Mouse (Mus musculus) midbrain, embryonic 14.5 days (tissue): Measurements from ENCODE around the gene Gas2l1. TPM values are rescaled to one million over a fixed set of nuclear protein-coding genes. Genes with fewer than 3 reads are reported as not detected.
A peak's percentile ranks its signal among the peaks of the same experiment; 100 is the strongest.

Source experiments
- ATAC-seq: fragments of 200-750 bp; cut with Nextera tagmentation; 2 replicates; pipeline ENCODE4 v1.8.0; 2017; ENCODE audit warnings: moderate number of reproducible peaks, moderate library complexity; ENCODE audit not compliant: low FRiP score, low TSS enrichment
- DNase-seq: peaks from one replicate; pipeline ENCODE4 v3.0.0-alpha.2; 2015
- H3K27ac ChIP-seq: fragments of 300-500 bp; sonication (generic); replicated peaks from 2 replicates; pipeline ENCODE4 v1.5.1; 2014; ENCODE audit warnings: mild to moderate bottlenecking, low read depth, low read length, moderate library complexity
- H3K27me3 ChIP-seq: fragments of 300-500 bp; sonication (generic); 2 replicates; pipeline ENCODE4 v1.6.1; 2014; ENCODE audit warnings: low read length, control low read depth, mixed read lengths; ENCODE audit not compliant: control insufficient read depth, insufficient read depth
- H3K36me3 ChIP-seq: fragments of 300-500 bp; sonication (generic); 2 replicates; pipeline ENCODE4 v1.6.1; 2014; ENCODE audit warnings: low read length, control low read depth; ENCODE audit not compliant: control insufficient read depth, insufficient read depth
- H3K4me1 ChIP-seq: fragments of 300-500 bp; sonication (generic); 2 replicates; pipeline ENCODE4 v1.6.1; 2014; ENCODE audit warnings: mild to moderate bottlenecking, antibody characterized with exemption, low read length, control low read depth; ENCODE audit not compliant: control insufficient read depth, insufficient read depth
- H3K4me2 ChIP-seq: fragments of 300-500 bp; sonication (generic); 2 replicates; pipeline ENCODE4 v1.6.1; 2014; ENCODE audit warnings: mild to moderate bottlenecking, low read length, moderate library complexity
- H3K4me3 ChIP-seq: fragments of 300-500 bp; sonication (generic); replicated peaks from 2 replicates; pipeline ENCODE4 v1.5.1; 2014; ENCODE audit warnings: low read depth, low read length
- H3K9ac ChIP-seq: fragments of 300-500 bp; sonication (generic); replicated peaks from 2 replicates; pipeline ENCODE4 v1.6.1; 2014; ENCODE audit warnings: mild to moderate bottlenecking, low read length, moderate library complexity
- H3K9me3 ChIP-seq: fragments of 300-500 bp; sonication (generic); 2 replicates; pipeline ENCODE4 v1.6.1; 2016; ENCODE audit warnings: low read length, control low read depth, mixed read lengths; ENCODE audit not compliant: control insufficient read depth
- WGBS: fragments of 180-500 bp; shearing (Covaris S2); extraction: QIAGEN DNeasy Blood & Tissue Kit; methylation state at CpG from one replicate; pipeline ENCODE4 v1.1.7; 2014; 5-methylcytosine and 5-hydroxymethylcytosine counted together
- polyA plus RNA-seq: library from polyadenylated mRNA; unstranded; fragments of >200 nt; fragmentation: Nextera tagmentation; extraction: Ambion mirVana; gene quantifications from 2 replicates; pipeline ENCODE4 v1.2.1, GENCODE M21; 2014

Gene Gas2l1
- polyA plus RNA-seq, 1 experiment from 2014 or later, result 22.1 TPM

GRCm38 (mm10) chr11:5061413-5062139 lies 3.6 kb downstream of the Gas2l1 start:
- 3% methylated on average over 60 of the region's 62 CpGs for WGBS
- Histone ChIP-seq H3K27ac (no peak overlapping the region), H3K4me3 (peak overlapping the region; percentile 29), H3K4me2 (peak overlapping the region; percentile 59), H3K9ac (peak overlapping the region; percentile 36), H3K9me3 (no peaks in the 10 kb centered on the region), H3K27me3 (peaks cover 80% of the 10 kb centered on the region), H3K4me1 (peaks cover 45% of the 10 kb centered on the region), H3K36me3 (0 out of 2 replicates have a peak, but pooled peaks cover 5% of the 10 kb centered on the region)
- DNase-seq (peak; percentile 76), ATAC-seq (peak; percentile 8; the same call in 1 of the 2 replicates)

- H3K9ac ChIP-seq, result no peak overlapping the region
- H3K4me2 ChIP-seq, result peak overlapping the region; percentile 59
- peaks cover 83% of the 10 kb centered on the region for H3K27me3 ChIP-seq
- ATAC-seq (no peak), DNase-seq (no peak)
- 48% methylated on average over 28 of the region's 28 CpGs for WGBS
- 0 out of 2 replicates have a peak, but pooled peaks cover 5% of the 10 kb centered on the region for H3K36me3 ChIP-seq
- H3K4me3 ChIP-seq, result peak overlapping the region; percentile 29
- H3K4me1 ChIP-seq, result peaks cover 50% of the 10 kb centered on the region
- H3K9me3 ChIP-seq, result no peaks in the 10 kb centered on the region
- H3K27ac ChIP-seq, result no peak overlapping the region
Observed at GRCm38 (mm10) chr11:5060756-5061412, 4.2 kb downstream of the Gas2l1 start.

GRCm38 (mm10) chr11:5059704-5060156 lies 5.4 kb downstream of the Gas2l1 start:
- WGBS, result 8% methylated on average over 27 of the region's 27 CpGs
- Histone ChIP-seq H3K4me2 (no peak overlapping the region), H3K4me3 (no peak overlapping the region), H3K36me3 (0 out of 2 replicates have a peak, but pooled peaks cover 5% of the 10 kb centered on the region), H3K4me1 (peaks cover 49% of the 10 kb centered on the region), H3K9ac (no peak overlapping the region), H3K27me3 (peaks cover 88% of the 10 kb centered on the region), H3K9me3 (no peaks in the 10 kb centered on the region), H3K27ac (no peak overlapping the region)
- ATAC-seq, result no peak
- DNase-seq, result peak; percentile 74

- no peak overlapping the region for H3K9ac ChIP-seq
- ATAC-seq (no peak), DNase-seq (no peak)
- no peak overlapping the region for H3K27ac ChIP-seq
- H3K4me3 ChIP-seq, result no peak overlapping the region
- H3K9me3 ChIP-seq, result no peaks in the 10 kb centered on the region
- H3K27me3 ChIP-seq, result peaks cover 83% of the 10 kb centered on the region
- 25% methylated on average over 14 of the region's 14 CpGs for WGBS
- no peak overlapping the region for H3K4me2 ChIP-seq
- H3K4me1 ChIP-seq, result peaks cover 44% of the 10 kb centered on the region
- H3K36me3 ChIP-seq, result 0 out of 2 replicates have a peak, but pooled peaks cover 5% of the 10 kb centered on the region
Observed at GRCm38 (mm10) chr11:5059230-5059629, 5.9 kb downstream of the Gas2l1 start.

GRCm38 (mm10) chr11:5058783-5059182 lies 6.3 kb downstream of the Gas2l1 start:
- H3K27me3 ChIP-seq, result peaks cover 79% of the 10 kb centered on the region
- 33% methylated on average over 9 of the region's 9 CpGs for WGBS
- H3K9me3 ChIP-seq, result no peaks in the 10 kb centered on the region
- 0 out of 2 replicates have a peak, but pooled peaks cover 5% of the 10 kb centered on the region for H3K36me3 ChIP-seq
- ATAC-seq (no peak), DNase-seq (no peak)
- no peak overlapping the region for H3K4me2 ChIP-seq
- H3K27ac ChIP-seq, result no peak overlapping the region
- H3K9ac ChIP-seq, result no peak overlapping the region
- H3K4me1 ChIP-seq, result peaks cover 39% of the 10 kb centered on the region
- H3K4me3 ChIP-seq, result no peak overlapping the region

- Histone ChIP-seq H3K9me3 (no peaks in the 10 kb centered on the region), H3K4me3 (peak within 1 kb of the TSS; percentile 43), H3K4me2 (peak within 1 kb of the TSS; percentile 83), H3K36me3 (0 out of 2 replicates have a peak, but pooled peaks cover 5% of the 10 kb centered on the region), H3K9ac (peak within 1 kb of the TSS; percentile 50), H3K4me1 (peaks cover 38% of the 10 kb centered on the region), H3K27me3 (peaks cover 71% of the 10 kb centered on the region), H3K27ac (no peak within 1 kb of the TSS)
- DNase-seq (peak; percentile 55), ATAC-seq (no peak)
- 2% methylated on average over 68 of the region's 77 CpGs for WGBS
Observed at GRCm38 (mm10) chr11:5057856-5058641, 7.1 kb downstream of the Gas2l1 start, which contains the start of gene Rasl10a. Gene Rasl10a (plus strand): TSS chr11:5058128.

GRCm38 (mm10) chr11:5057541-5057855 lies 7.6 kb downstream of the Gas2l1 start:
- Histone ChIP-seq H3K27ac (no peak overlapping the region), H3K9me3 (no peaks in the 10 kb centered on the region), H3K9ac (peak overlapping the region; percentile 50), H3K27me3 (peaks cover 66% of the 10 kb centered on the region), H3K4me1 (peaks cover 32% of the 10 kb centered on the region), H3K4me3 (peak overlapping the region; percentile 43), H3K4me2 (peak overlapping the region; percentile 83), H3K36me3 (0 out of 2 replicates have a peak, but pooled peaks cover 5% of the 10 kb centered on the region)
- DNase-seq (no peak), ATAC-seq (no peak)
- WGBS, result 13% methylated on average over 8 of the region's 8 CpGs

- H3K4me2 ChIP-seq, result no peak overlapping the region
- H3K9ac ChIP-seq, result no peak overlapping the region
- ATAC-seq (no peak), DNase-seq (no peak)
- no peak overlapping the region for H3K4me3 ChIP-seq
- peaks cover 28% of the 10 kb centered on the region for H3K4me1 ChIP-seq
- no peaks in the 10 kb centered on the region for H3K9me3 ChIP-seq
- peaks cover 62% of the 10 kb centered on the region for H3K27me3 ChIP-seq
- 0 out of 2 replicates have a peak, but pooled peaks cover 5% of the 10 kb centered on the region for H3K36me3 ChIP-seq
- no peak overlapping the region for H3K27ac ChIP-seq
- 45% methylated on average over 8 of the region's 8 CpGs for WGBS
Observed at GRCm38 (mm10) chr11:5057064-5057463, 8.1 kb downstream of the Gas2l1 start.
